Mouse (Mus musculus) monocyte, adult 5-6 weeks (primary cell): ENCODE measurements around the gene Alkbh6. TPM values are rescaled to one million over a fixed set of nuclear protein-coding genes. Genes with fewer than 3 reads are reported as not detected.
A peak's percentile ranks its signal among the peaks of the same experiment; 100 is the strongest.

Experiments
- ATAC-seq: fragments of 153-309, 156-312 bp; replicated peaks from 2 replicates; pipeline ENCODE4 v1.8.0; 2017; ENCODE audit warnings: mild to moderate bottlenecking; ENCODE audit not compliant: low TSS enrichment, insufficient number of reproducible peaks, severe bottlenecking, poor library complexity, low FRiP score
- total RNA-seq: library from RNA; stranded (forward); fragments of 200-1000, 200-491, 200-594 nt; gene quantifications from 3 replicates; pipeline ENCODE4 v1.2.3, GENCODE M21; 2017

Alkbh6 gene
- total RNA-seq, 1 experiment from 2014 or later: 47.4 TPM

GRCm38 (mm10) chr7:30322865-30323264, 14.3 kb downstream of the Alkbh6 start:
- ATAC-seq: peak; percentile 38

GRCm38 (mm10) chr7:30323795-30324194, 15.3 kb downstream of the Alkbh6 start, which contains the start of gene Sdhaf1:
Gene Sdhaf1 (minus strand): TSS chr7:30323895.
- no peak for ATAC-seq

GRCm38 (mm10) chr7:30324300-30324944, 15.9 kb downstream of the Alkbh6 start:
- no peak for ATAC-seq

GRCm38 (mm10) chr7:30325364-30325763, 16.8 kb downstream of the Alkbh6 start:
- ATAC-seq: peak; percentile 38

GRCm38 (mm10) chr7:30326427-30326826, 17.9 kb downstream of the Alkbh6 start:
- ATAC-seq: no peak

GRCm38 (mm10) chr7:30327140-30327539, 18.6 kb downstream of the Alkbh6 start:
- no peak for ATAC-seq

- ATAC-seq: no peak
Measured at GRCm38 (mm10) chr7:30328379-30328778, 19.9 kb downstream of the Alkbh6 start.

GRCm38 (mm10) chr7:30331887-30332286, 23.4 kb downstream of the Alkbh6 start:
- ATAC-seq: peak; percentile 85

- ATAC-seq: no peak
Measured at GRCm38 (mm10) chr7:30332622-30333259, 24.2 kb downstream of the Alkbh6 start.

GRCm38 (mm10) chr7:30333436-30333835, 24.9 kb downstream of the Alkbh6 start:
- no peak for ATAC-seq

- ATAC-seq: no peak
Measured at GRCm38 (mm10) chr7:30334563-30334962, 26.0 kb downstream of the Alkbh6 start.

- ATAC-seq: no peak
Measured at GRCm38 (mm10) chr7:30335688-30336087, 27.2 kb downstream of the Alkbh6 start.

GRCm38 (mm10) chr7:30336384-30336783, 27.9 kb downstream of the Alkbh6 start:
- no peak for ATAC-seq

- no peak for ATAC-seq
Measured at GRCm38 (mm10) chr7:30339432-30340109, 31.1 kb downstream of the Alkbh6 start.

GRCm38 (mm10) chr7:30346635-30347379, 38.3 kb downstream of the Alkbh6 start:
- ATAC-seq: no peak

- ATAC-seq: peak; percentile 39; the same call in 1 of the 2 replicates
Measured at GRCm38 (mm10) chr7:30347828-30348227, 39.3 kb downstream of the Alkbh6 start.

- peak; percentile 52; the same call in 1 of the 2 replicates for ATAC-seq
Measured at GRCm38 (mm10) chr7:30353279-30353822, 44.8 kb downstream of the Alkbh6 start.

GRCm38 (mm10) chr7:30354059-30354458, 45.5 kb downstream of the Alkbh6 start:
- ATAC-seq: no peak
